Mouse (Mus musculus) testis, adult 2 months (tissue): ENCODE results near the gene Kcnn4. TPM values are rescaled to one million over a fixed set of nuclear protein-coding genes. Genes with fewer than 3 reads are reported as not detected.

Experiments used
- H3K27ac ChIP-seq: fragments of 200-500 bp; 2 replicates; pipeline ENCODE4 v1.5.1; 2012; ENCODE audit warnings: low read depth, low read length; ENCODE audit not compliant: control insufficient read depth, insufficient read depth
- H3K27me3 ChIP-seq: fragments of 200-500 bp; 2 replicates; pipeline ENCODE4 v1.6.1; 2012; ENCODE audit warnings: mild to moderate bottlenecking, low read length, moderate library complexity; ENCODE audit not compliant: control insufficient read depth, insufficient read depth
- H3K36me3 ChIP-seq: fragments of 200-500 bp; 2 replicates; pipeline ENCODE4 v1.6.1; 2012; ENCODE audit warnings: mild to moderate bottlenecking, low read length; ENCODE audit not compliant: control insufficient read depth, insufficient read depth
- H3K4me1 ChIP-seq: fragments of 200-500 bp; 2 replicates; pipeline ENCODE4 v1.6.1; 2012; ENCODE audit warnings: low read length; ENCODE audit not compliant: control insufficient read depth, insufficient read depth
- H3K4me3 ChIP-seq: fragments of 200-500 bp; 2 replicates; pipeline ENCODE4 v1.5.1; 2012; ENCODE audit warnings: low read depth, mild to moderate bottlenecking, low read length, moderate library complexity, mixed read lengths; ENCODE audit not compliant: control insufficient read depth
- CTCF ChIP-seq: fragments of 200-500 bp; IDR thresholded peaks from 2 replicates; pipeline ENCODE4 v1.5.1; 2012; ENCODE audit warnings: low read depth, mild to moderate bottlenecking, inconsistent platforms, low read length, moderate library complexity; ENCODE audit not compliant: control insufficient read depth, insufficient read depth, insufficient replicate concordance
- POLR2A ChIP-seq: fragments of 200-500 bp; IDR thresholded peaks from 2 replicates; pipeline ENCODE4 v1.6.1; 2012; ENCODE audit warnings: low read depth, mild to moderate bottlenecking, inconsistent platforms, low read length, moderate library complexity; ENCODE audit not compliant: control insufficient read depth
- polyA plus RNA-seq: library from polyadenylated mRNA; depleted of rRNA; stranded (reverse); fragments of >200 nt; gene quantifications from 2 replicates; pipeline ENCODE4 v1.2.3, GENCODE M21; 2012

The Kcnn4 gene
- polyA plus RNA-seq, 1 experiment, result 2.5 TPM

DNA sequence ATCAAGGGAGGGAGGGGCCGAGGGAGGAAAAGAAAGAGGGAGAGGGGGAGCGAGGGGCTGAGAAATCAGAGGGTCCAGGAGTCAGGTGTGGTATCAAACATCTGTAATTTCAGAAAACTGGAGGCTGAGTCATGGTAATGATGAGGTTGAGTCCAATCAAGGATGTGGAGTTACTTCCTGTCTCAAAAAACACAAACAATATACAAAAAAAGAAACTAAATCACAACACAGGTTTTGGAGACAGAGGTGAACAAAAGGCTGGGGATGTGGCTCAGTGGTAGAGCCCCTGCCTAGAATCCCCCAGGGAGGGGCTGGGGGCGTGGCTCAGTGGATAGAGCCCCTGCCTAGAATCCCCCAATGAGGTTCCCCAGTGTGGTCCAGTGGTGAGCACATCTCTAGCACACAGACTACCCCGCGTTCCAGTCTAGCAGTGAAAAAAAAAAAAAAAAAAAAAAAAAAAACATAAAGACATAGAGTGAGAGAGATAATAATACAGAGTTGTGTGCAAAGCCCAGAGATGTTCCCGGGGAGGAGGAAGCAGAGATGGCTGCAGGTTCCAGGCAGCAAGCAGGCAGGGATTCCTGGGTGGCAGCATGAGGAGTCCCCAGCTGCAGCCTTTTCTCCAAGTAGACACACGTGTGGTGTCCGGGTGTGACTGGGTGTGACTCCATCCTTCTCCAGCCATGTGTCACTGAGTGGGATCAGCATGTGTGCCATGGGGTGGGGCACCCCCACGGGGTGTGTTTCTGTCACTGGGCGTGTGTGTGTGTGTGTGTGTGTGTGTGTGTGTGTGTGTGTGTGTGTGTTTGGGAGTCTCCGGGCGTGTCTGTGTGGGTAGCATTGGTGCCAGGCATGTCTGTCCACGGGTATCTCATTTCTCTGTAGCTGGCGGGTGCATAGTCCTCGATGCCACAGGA is 3.1 kb upstream of the Kcnn4 start:
- Histone ChIP-seq H3K27me3 (no peaks in the 10 kb centered on the region), H3K4me3 (no peak overlapping the region), H3K4me1 (peaks cover 3% of the 10 kb centered on the region), H3K36me3 (no peaks in the 10 kb centered on the region), H3K27ac (no peak overlapping the region)
- no peak for TF ChIP-seq POLR2A
- TF ChIP-seq CTCF, result no peak

DNA sequence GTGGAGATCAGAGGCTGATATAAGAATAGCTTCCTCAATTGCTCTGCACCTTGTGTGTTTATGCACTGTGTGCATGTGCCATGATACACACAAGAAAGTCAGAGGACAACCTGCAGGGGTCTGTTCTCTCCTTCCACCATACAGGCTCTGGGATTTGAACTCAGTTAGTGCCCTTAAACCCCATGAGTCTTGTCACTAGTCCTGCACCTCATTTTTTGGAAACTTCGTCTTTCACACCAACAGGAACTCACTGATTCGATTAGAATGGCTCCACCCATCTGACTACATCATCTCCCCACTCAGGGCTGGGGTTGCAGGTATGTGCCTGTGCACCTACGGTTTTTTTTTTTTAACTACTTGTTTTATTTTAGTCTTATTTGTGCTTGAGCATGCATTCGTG is 1.8 kb upstream of the Kcnn4 start:
- peaks cover 3% of the 10 kb centered on the region for H3K4me1 ChIP-seq
- no peak overlapping the region for H3K4me3 ChIP-seq
- no peaks in the 10 kb centered on the region for H3K27me3 ChIP-seq
- no peak for TF ChIP-seq POLR2A
- no peak for TF ChIP-seq CTCF
- H3K36me3 ChIP-seq, result no peaks in the 10 kb centered on the region
- no peak overlapping the region for H3K27ac ChIP-seq

- TF ChIP-seq POLR2A, result no peak
- TF ChIP-seq CTCF, result no peak
- no peak overlapping the region for H3K27ac ChIP-seq
- no peaks in the 10 kb centered on the region for H3K36me3 ChIP-seq
- no peak overlapping the region for H3K4me3 ChIP-seq
- no peaks in the 10 kb centered on the region for H3K27me3 ChIP-seq
- peaks cover 3% of the 10 kb centered on the region for H3K4me1 ChIP-seq
Measured at GRCm38 (mm10) chr7:24368946-24369345, 1.1 kb upstream of the Kcnn4 start.

DNA sequence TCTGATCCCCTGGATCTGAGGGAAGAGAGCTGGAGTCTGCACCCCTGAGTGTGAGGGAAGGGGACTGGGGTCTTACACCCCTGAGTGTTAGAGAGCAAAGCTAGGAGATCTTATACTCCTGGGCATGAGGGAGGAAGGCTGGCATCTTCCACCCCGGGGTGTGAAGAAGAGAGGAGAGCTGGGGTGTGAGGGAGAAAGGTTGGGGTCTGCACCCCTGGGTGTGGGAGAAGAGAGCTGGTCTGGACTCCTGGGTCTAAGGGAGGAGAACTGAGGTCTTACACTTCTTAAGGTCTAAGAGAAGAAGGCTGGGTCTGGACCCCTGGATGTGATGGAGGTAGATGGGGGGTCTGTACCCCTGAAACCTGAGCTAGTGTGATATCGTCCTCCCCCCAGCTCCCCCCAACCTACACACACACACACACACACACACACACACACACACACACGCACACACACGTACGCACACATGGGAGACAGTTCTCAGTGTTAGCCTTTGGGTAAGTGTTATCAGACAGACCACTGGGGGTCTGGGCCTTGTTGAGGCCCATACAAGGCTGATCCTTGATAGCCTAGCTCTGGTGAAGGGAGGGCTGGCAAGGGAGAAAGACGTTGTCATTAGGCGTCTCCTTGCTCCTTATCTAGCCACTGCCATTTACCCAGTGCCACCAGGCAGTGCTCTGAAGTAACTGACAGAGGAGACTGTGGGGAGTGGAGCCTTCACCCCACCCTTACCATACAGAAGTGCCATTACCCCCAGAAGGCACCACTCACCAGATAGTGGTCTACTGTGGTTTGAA is 1.1 kb downstream of the Kcnn4 start:
- Histone ChIP-seq H3K36me3 (no peaks in the 10 kb centered on the region), H3K4me1 (peaks cover 5% of the 10 kb centered on the region), H3K27me3 (no peaks in the 10 kb centered on the region), H3K27ac (no peak overlapping the region), H3K4me3 (no peak overlapping the region)
- no peak for TF ChIP-seq POLR2A
- no peak for TF ChIP-seq CTCF

DNA sequence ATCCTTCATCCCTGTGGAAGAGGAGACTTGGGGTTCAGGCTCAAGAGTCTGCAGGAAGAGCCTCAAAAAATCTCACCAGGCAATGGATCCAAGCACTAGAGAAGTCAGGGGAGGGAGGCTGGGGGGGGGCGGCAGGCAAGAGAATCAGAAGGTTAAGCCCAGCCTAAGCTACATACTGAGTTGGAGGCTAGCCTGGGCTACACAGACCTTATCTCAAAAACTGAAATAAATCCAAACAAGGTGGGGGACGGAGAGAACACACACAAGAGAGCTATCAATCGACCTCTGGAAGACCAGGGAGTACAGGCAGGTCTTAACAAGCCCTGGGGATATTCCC is 1.7 kb downstream of the Kcnn4 start:
- H3K36me3 ChIP-seq, result no peaks in the 10 kb centered on the region
- no peaks in the 10 kb centered on the region for H3K27me3 ChIP-seq
- no peak overlapping the region for H3K4me3 ChIP-seq
- no peak overlapping the region for H3K27ac ChIP-seq
- peaks cover 5% of the 10 kb centered on the region for H3K4me1 ChIP-seq
- TF ChIP-seq POLR2A (no peak), CTCF (no peak)

GRCm38 (mm10) chr7:24372300-24372699 is 2.2 kb downstream of the Kcnn4 start:
- H3K4me3 ChIP-seq, result no peak overlapping the region
- no peaks in the 10 kb centered on the region for H3K27me3 ChIP-seq
- peaks cover 9% of the 10 kb centered on the region for H3K4me1 ChIP-seq
- H3K27ac ChIP-seq, result no peak overlapping the region
- TF ChIP-seq POLR2A (no peak), CTCF (no peak)
- H3K36me3 ChIP-seq, result no peaks in the 10 kb centered on the region

- H3K27me3 ChIP-seq, result no peaks in the 10 kb centered on the region
- H3K27ac ChIP-seq, result no peak overlapping the region
- peaks cover 10% of the 10 kb centered on the region for H3K4me1 ChIP-seq
- TF ChIP-seq CTCF (no peak), POLR2A (no peak)
- H3K4me3 ChIP-seq, result no peak overlapping the region
- H3K36me3 ChIP-seq, result no peaks in the 10 kb centered on the region
Measured at GRCm38 (mm10) chr7:24372786-24373185, 2.7 kb downstream of the Kcnn4 start.
